Mouse (Mus musculus) thymus, adult 2 months (tissue): ENCODE measurements around the gene Gimap5.

Experiments
- CTCF ChIP-seq: fragments of 200-500 bp; IDR thresholded peaks from 2 replicates; pipeline ENCODE4 v1.5.1; 2012; ENCODE audit warnings: mild to moderate bottlenecking, control low read depth, low read length, moderate library complexity, borderline replicate concordance; ENCODE audit not compliant: control insufficient read depth, poor library complexity, insufficient read depth; ENCODE audit errors: extremely low read depth
- POLR2A ChIP-seq: fragments of 200-500 bp; IDR thresholded peaks from 2 replicates; pipeline ENCODE4 v1.6.1; 2012; ENCODE audit warnings: mild to moderate bottlenecking, low read length, control low read depth, moderate library complexity; ENCODE audit not compliant: control insufficient read depth, poor library complexity, insufficient read depth; ENCODE audit errors: extremely low read depth

DNA sequence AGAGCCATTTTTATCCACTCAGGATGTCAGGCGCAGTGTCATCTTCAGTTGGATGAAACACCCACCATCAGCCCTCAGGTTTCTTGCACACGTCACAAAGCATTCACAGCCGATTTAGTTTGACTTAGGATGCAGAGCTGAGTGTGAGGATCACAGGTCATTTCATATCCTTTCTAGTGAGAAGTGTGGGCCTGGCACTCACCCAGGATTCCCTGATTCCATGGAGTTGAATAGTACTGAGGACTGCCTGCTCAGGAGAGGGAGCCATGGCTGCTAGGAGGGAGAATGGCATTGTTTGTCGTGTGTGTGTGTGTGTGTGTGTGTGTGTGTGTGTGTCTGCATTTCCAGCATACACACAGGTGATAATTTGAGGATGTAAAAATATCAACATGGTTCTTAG, 25.7 kb upstream of the Gimap5 start:
- TF ChIP-seq CTCF (no peak), POLR2A (no peak)
